Mouse (Mus musculus) limb, embryonic 14.5 days (tissue): ENCODE measurements around the gene Ugt1a7c. TPM values are rescaled to one million over a fixed set of nuclear protein-coding genes. Genes with fewer than 3 reads are reported as not detected.

ENCODE experiments used
- ATAC-seq: fragments of 200-750 bp; cut with Nextera tagmentation; 2 replicates; pipeline ENCODE4 v1.8.0; 2017; ENCODE audit warnings: low read depth, moderate number of reproducible peaks, moderate TSS enrichment; ENCODE audit not compliant: low FRiP score
- DNase-seq: peaks from one replicate; pipeline ENCODE4 v3.0.0-alpha.2; 2015; ENCODE audit warnings: low spot score
- H3K27ac ChIP-seq: fragments of 300-500 bp; sonication (generic); replicated peaks from 2 replicates; pipeline ENCODE4 v1.5.1; 2014; ENCODE audit warnings: low read depth, mild to moderate bottlenecking, low read length, moderate library complexity, mixed read lengths
- H3K27me3 ChIP-seq: fragments of 300-500 bp; sonication (generic); 2 replicates; pipeline ENCODE4 v1.6.1; 2014; ENCODE audit warnings: low read length, mixed read lengths; ENCODE audit not compliant: control insufficient read depth, insufficient read depth
- H3K36me3 ChIP-seq: fragments of 300-500 bp; sonication (generic); 2 replicates; pipeline ENCODE4 v1.6.1; 2014; ENCODE audit warnings: mild to moderate bottlenecking, low read length, moderate library complexity, mixed read lengths; ENCODE audit not compliant: control insufficient read depth, insufficient read depth
- H3K4me1 ChIP-seq: fragments of 300-500 bp; sonication (generic); 2 replicates; pipeline ENCODE4 v1.6.1; 2014; ENCODE audit warnings: antibody characterized with exemption, low read length, mixed read lengths; ENCODE audit not compliant: control insufficient read depth, insufficient read depth
- H3K4me2 ChIP-seq: fragments of 300-500 bp; sonication (generic); replicated peaks from 2 replicates; pipeline ENCODE4 v1.6.1; 2014; ENCODE audit warnings: low read depth, mild to moderate bottlenecking, low read length, moderate library complexity; ENCODE audit not compliant: severe bottlenecking
- H3K4me3 ChIP-seq: fragments of 300-500 bp; sonication (generic); replicated peaks from 2 replicates; pipeline ENCODE4 v1.5.1; 2014; ENCODE audit warnings: low read length
- H3K9ac ChIP-seq: fragments of 300-500 bp; sonication (generic); 2 replicates; pipeline ENCODE4 v1.6.1; 2014; ENCODE audit warnings: mild to moderate bottlenecking, low read depth, low read length, moderate library complexity; ENCODE audit not compliant: severe bottlenecking
- H3K9me3 ChIP-seq: fragments of 300-500 bp; sonication (generic); 2 replicates; pipeline ENCODE4 v1.6.1; 2016; ENCODE audit warnings: low read length; ENCODE audit not compliant: control insufficient read depth
- POLR2A ChIP-seq: fragments of 200-500 bp; IDR thresholded peaks from 2 replicates; pipeline ENCODE4 v1.8.0; 2012; ENCODE audit warnings: inconsistent platforms, mild to moderate bottlenecking, moderate library complexity, borderline replicate concordance; ENCODE audit not compliant: insufficient read depth, insufficient read length; ENCODE audit errors: extremely low read depth
- WGBS: fragments of 180-500 bp; shearing (Covaris S2); extraction: QIAGEN DNeasy Blood & Tissue Kit; methylation state at CpG from one replicate; pipeline ENCODE4 v1.1.7; 2014; 5-methylcytosine and 5-hydroxymethylcytosine counted together
- polyA plus RNA-seq, 2 experiments: library from polyadenylated mRNA; depleted of rRNA in 1 of 2; stranded (reverse) in 1 of 2; unstranded in 1 of 2; fragments of >200 nt; fragmentation: Nextera tagmentation in 1 of 2; extraction: Ambion mirVana in 1 of 2; gene quantifications; 2 replicates each; pipeline versions ENCODE4 v1.2.1 to v1.2.3; 2012 to 2014

The Ugt1a7c gene
- polyA plus RNA-seq, 2 experiments, result 2.2 to 2.6 TPM

DNA sequence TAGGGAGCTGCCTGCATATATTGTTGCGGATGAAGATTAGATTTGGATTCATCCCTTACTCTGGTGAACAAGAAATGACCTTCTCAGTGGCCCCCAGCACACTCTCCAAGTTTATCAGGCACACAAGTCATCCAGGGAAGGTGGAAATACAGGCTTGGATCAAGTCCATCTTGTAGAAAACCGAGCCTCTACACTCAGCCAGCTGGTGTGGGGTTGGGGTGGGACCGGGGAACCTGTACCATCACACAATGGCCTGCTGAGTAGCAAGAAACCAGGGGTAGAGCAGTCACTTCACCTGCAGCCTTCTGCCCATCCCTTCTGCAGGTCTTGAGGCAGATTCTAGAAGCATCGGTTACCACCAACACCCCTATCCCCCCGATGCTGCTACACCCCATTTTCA is 139.8 kb downstream of the Ugt1a7c start:
- Histone ChIP-seq H3K4me3 (no peak overlapping the region), H3K9ac (no peak overlapping the region), H3K27me3 (no peaks in the 10 kb centered on the region), H3K27ac (no peak overlapping the region), H3K9me3 (peaks cover 96% of the 10 kb centered on the region), H3K36me3 (no peaks in the 10 kb centered on the region), H3K4me1 (no peaks in the 10 kb centered on the region), H3K4me2 (no peak overlapping the region)
- TF ChIP-seq POLR2A, result no peak
- DNase-seq, result no peak
- no peak for ATAC-seq
- WGBS, result 40% methylated on average over 5 of the region's 5 CpGs

GRCm38 (mm10) chr1:88235046-88235893 is 140.4 kb downstream of the Ugt1a7c start:
- Histone ChIP-seq H3K4me3 (no peak overlapping the region), H3K27ac (no peak overlapping the region), H3K27me3 (no peaks in the 10 kb centered on the region), H3K4me2 (no peak overlapping the region), H3K36me3 (no peaks in the 10 kb centered on the region), H3K4me1 (no peaks in the 10 kb centered on the region), H3K9me3 (peaks cover 96% of the 10 kb centered on the region), H3K9ac (no peak overlapping the region)
- DNase-seq, result no peak
- WGBS, result 63% methylated on average over 11 of the region's 11 CpGs
- no peak for TF ChIP-seq POLR2A
- no peak for ATAC-seq

GRCm38 (mm10) chr1:88235894-88236415 is 141.1 kb downstream of the Ugt1a7c start:
- 62% methylated on average over 4 of the region's 4 CpGs for WGBS
- H3K36me3 ChIP-seq, result no peaks in the 10 kb centered on the region

DNA sequence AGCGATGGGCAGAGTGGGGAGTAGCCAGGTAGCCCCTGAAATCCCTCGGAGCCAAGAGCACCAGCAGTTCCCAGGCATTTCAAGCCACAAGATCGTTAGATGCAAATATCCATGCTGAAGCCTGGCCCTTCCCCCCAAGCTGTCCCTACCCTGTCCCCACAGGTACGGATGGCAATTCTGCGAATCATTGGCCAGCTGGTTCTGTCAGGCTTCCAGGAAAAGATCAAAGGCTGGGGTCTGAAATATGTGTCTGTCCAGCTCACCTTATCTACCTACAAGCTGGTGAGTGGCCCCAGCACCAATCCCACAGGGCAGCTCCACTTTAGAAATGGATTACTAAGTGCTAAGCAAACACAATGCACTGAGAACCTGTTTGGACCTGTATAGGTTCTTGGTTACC is 142.4 kb downstream of the Ugt1a7c start:
- H3K9ac ChIP-seq, result no peak overlapping the region
- no peaks in the 10 kb centered on the region for H3K36me3 ChIP-seq
- H3K4me3 ChIP-seq, result no peak overlapping the region
- WGBS, result 79% methylated on average over 5 of the region's 5 CpGs
- H3K27ac ChIP-seq, result no peak overlapping the region
- DNase-seq (no peak), ATAC-seq (no peak)
- H3K4me1 ChIP-seq, result no peaks in the 10 kb centered on the region
- H3K4me2 ChIP-seq, result no peak overlapping the region
- no peak for TF ChIP-seq POLR2A
- no peaks in the 10 kb centered on the region for H3K27me3 ChIP-seq
- peaks cover 95% of the 10 kb centered on the region for H3K9me3 ChIP-seq

More at GRCm38 (mm10) chr1:88235894-88236415, 141.1 kb downstream of the Ugt1a7c start:
- Histone ChIP-seq H3K9ac (no peak overlapping the region), H3K4me1 (no peaks in the 10 kb centered on the region), H3K27me3 (no peaks in the 10 kb centered on the region), H3K9me3 (peaks cover 96% of the 10 kb centered on the region), H3K4me3 (no peak overlapping the region), H3K27ac (no peak overlapping the region), H3K4me2 (no peak overlapping the region)
- TF ChIP-seq POLR2A, result no peak
- DNase-seq, result no peak
- ATAC-seq, result no peak

- no peak for ATAC-seq
- no peak for DNase-seq
These were observed 143.9 kb downstream of the Ugt1a7c start for GRCm38 (mm10) chr1:88238771-88239170.

More at GRCm38 (mm10) chr1:88238771-88239170, 143.9 kb downstream of the Ugt1a7c start:
- Histone ChIP-seq H3K4me1 (no peaks in the 10 kb centered on the region), H3K9ac (no peak overlapping the region), H3K4me3 (no peak overlapping the region), H3K27me3 (no peaks in the 10 kb centered on the region), H3K36me3 (no peaks in the 10 kb centered on the region), H3K27ac (no peak overlapping the region), H3K9me3 (peaks cover 94% of the 10 kb centered on the region), H3K4me2 (no peak overlapping the region)
- 77% methylated on average over 6 of the region's 6 CpGs for WGBS
- TF ChIP-seq POLR2A, result no peak
